Mouse (Mus musculus) midbrain, embryonic 10.5 days (tissue): ENCODE measurements around the gene Kcnip3. TPM values are rescaled to one million over a fixed set of nuclear protein-coding genes. Genes with fewer than 3 reads are reported as not detected.

ENCODE experiments used
- DNase-seq: peaks from one replicate; pipeline ENCODE4 v3.0.0-alpha.2; 2017; ENCODE audit warnings: low spot score
- H3K27ac ChIP-seq: fragments of 300-500 bp; sonication (generic); replicated peaks from 2 replicates; pipeline ENCODE4 v1.5.1; 2016; ENCODE audit warnings: mild to moderate bottlenecking
- H3K27me3 ChIP-seq: fragments of 300-500 bp; sonication (generic); 2 replicates; pipeline ENCODE4 v1.6.1; 2016; ENCODE audit warnings: low read depth, mild to moderate bottlenecking; ENCODE audit not compliant: poor library complexity, severe bottlenecking
- H3K36me3 ChIP-seq: fragments of 300-500 bp; sonication (generic); 2 replicates; pipeline ENCODE4 v1.6.1; 2016; ENCODE audit warnings: mild to moderate bottlenecking, moderate library complexity
- H3K4me1 ChIP-seq: fragments of 300-500 bp; sonication (generic); 2 replicates; pipeline ENCODE4 v1.6.1; 2016
- H3K4me3 ChIP-seq: fragments of 300-500 bp; sonication (generic); 2 replicates; pipeline ENCODE4 v1.5.1; 2016; ENCODE audit warnings: mild to moderate bottlenecking, moderate library complexity
- H3K9me3 ChIP-seq: fragments of 300-500 bp; sonication (generic); replicated peaks from 2 replicates; pipeline ENCODE4 v1.6.1; 2016; ENCODE audit warnings: mild to moderate bottlenecking
- WGBS: fragments of 180-500 bp; shearing (Covaris S2); methylation state at CpG from one replicate; pipeline ENCODE4 v1.1.7; 2016; 5-methylcytosine and 5-hydroxymethylcytosine counted together
- polyA plus RNA-seq: library from polyadenylated mRNA; unstranded; fragments of >200 nt; fragmentation: Nextera tagmentation; extraction: Ambion mirVana; gene quantifications from 2 replicates; pipeline ENCODE4 v1.2.1, GENCODE M21; 2016

Kcnip3 gene
- polyA plus RNA-seq, 1 experiment from 2014 or later = 1.8 TPM

DNA sequence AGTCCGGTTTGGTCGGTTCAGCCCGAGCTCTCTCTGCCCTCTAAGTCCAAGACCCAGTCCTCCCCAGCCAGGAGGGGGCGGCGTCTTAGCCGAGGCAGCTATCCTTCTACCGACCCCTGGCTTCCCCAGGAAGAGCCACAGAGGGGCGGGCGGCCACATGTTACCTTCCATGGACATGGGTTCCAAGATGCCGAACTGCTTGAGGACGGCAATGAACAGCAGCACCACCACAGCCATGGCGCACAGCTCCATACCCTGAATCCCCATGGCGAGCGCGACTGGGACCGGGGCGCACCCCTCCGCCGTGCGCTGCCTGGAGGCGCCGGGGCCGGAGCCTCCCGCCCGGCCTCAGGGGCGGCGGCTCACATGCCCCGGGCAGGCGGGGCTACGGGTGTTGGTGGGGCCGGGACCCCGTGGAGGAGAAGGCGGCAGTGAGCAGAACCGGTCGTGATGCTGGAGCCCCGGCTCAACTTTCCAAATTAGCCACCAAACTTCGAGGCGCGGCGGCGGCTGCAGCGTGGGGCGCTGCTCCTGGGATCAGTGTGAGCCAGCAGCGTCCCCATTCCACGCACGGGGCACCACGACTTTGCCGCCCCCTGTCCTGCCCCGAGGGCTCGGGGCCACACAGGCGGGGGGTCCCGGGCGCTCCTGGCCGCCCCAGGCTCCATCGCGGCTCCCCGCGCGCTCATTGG, 39.9 kb downstream of the Kcnip3 start:
- H3K4me3 ChIP-seq = peak overlapping the region; percentile 59
- H3K9me3 ChIP-seq = no peaks in the 10 kb centered on the region
- DNase-seq = peak; percentile 47
- H3K27me3 ChIP-seq = peaks cover 86% of the 10 kb centered on the region
- peaks cover 33% of the 10 kb centered on the region for H3K4me1 ChIP-seq
- no peak overlapping the region; the same call in 1 of the 2 replicates for H3K27ac ChIP-seq
- under 1% methylated on average over 59 of the region's 59 CpGs for WGBS
- H3K36me3 ChIP-seq = no peaks in the 10 kb centered on the region

DNA sequence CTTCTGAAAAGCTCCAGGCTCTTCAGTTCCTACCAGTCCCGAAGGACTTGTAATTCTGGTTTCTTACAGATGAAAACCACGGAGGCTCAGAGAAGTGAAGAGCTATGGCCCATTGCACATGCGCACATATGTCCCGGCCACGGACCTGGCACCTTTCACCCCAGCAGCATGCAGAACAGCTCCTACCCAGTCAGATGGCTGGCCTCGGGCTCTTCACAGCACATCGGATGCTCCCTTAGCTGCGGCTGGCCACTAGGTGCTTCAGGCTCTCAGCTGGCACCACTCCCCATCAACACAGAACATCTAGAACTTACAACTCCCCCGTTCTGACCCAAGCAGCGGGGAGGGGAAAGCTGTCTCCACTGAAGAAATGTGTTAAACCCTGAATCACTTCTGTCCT, 42.1 kb downstream of the Kcnip3 start:
- WGBS = 67% methylated on average over 10 of the region's 10 CpGs
- no peak for DNase-seq
- Histone ChIP-seq H3K4me3 (no peak overlapping the region), H3K27me3 (peaks cover 65% of the 10 kb centered on the region), H3K4me1 (peaks cover 30% of the 10 kb centered on the region), H3K36me3 (no peaks in the 10 kb centered on the region), H3K9me3 (no peaks in the 10 kb centered on the region), H3K27ac (no peak overlapping the region)

GRCm38 (mm10) chr2:127479210-127479609, 42.7 kb downstream of the Kcnip3 start:
- H3K36me3 ChIP-seq = no peaks in the 10 kb centered on the region
- DNase-seq = no peak
- peaks cover 60% of the 10 kb centered on the region for H3K27me3 ChIP-seq
- no peaks in the 10 kb centered on the region for H3K9me3 ChIP-seq
- peaks cover 24% of the 10 kb centered on the region for H3K4me1 ChIP-seq
- WGBS = 73% methylated on average over 4 of the region's 4 CpGs
- H3K4me3 ChIP-seq = no peak overlapping the region
- no peak overlapping the region for H3K27ac ChIP-seq

DNA sequence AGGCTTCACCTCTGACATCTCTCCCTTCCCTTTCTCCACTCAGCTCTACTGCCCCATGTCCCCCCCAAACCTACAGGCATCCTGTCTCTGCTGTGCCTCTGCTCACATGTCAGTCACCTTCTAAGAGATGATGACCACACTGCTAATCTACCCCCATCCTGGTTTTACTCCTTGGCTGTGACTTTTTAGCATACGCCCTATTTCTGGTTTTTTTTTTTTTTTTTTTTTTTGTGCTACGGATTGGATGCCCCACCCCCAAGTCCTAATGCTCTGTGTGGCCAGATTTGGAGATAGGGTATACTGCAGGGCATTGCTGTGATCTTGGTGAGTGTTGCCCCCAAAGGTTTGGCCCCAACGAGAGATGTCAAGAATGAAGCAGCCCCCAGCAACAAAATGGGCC, 49.6 kb downstream of the Kcnip3 start:
- WGBS = 70% methylated on average over 3 of the region's 3 CpGs
- Histone ChIP-seq H3K27me3 (no peaks in the 10 kb centered on the region), H3K36me3 (no peaks in the 10 kb centered on the region), H3K9me3 (no peaks in the 10 kb centered on the region), H3K27ac (no peak overlapping the region), H3K4me1 (no peaks in the 10 kb centered on the region), H3K4me3 (no peak overlapping the region)
- no peak for DNase-seq

GRCm38 (mm10) chr2:127471281-127471680, 50.6 kb downstream of the Kcnip3 start:
- 90% methylated on average over 8 of the region's 8 CpGs for WGBS
- Histone ChIP-seq H3K4me3 (no peak overlapping the region), H3K27ac (no peak overlapping the region), H3K27me3 (no peaks in the 10 kb centered on the region), H3K36me3 (no peaks in the 10 kb centered on the region), H3K9me3 (no peaks in the 10 kb centered on the region), H3K4me1 (no peaks in the 10 kb centered on the region)
- DNase-seq = no peak

DNA sequence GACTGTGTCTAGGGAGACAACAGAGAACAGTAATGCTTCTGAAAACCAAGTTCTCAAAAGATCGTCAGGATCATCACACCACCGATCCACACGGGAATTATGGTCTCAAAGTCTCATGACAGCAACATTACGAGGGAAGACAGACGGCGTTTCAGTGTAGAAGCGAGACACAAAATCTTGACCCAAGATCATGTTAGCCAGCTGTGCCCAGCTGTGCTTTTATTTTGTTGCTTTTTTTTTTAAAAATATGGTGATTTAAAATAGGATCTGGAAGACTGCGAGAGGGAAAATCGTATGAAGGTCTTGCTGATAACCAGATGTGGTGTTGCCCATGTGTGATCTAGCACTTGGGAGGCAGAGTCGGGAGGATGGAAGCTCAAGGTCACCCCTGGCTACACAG, 51.2 kb downstream of the Kcnip3 start:
- WGBS = 93% methylated on average over 10 of the region's 10 CpGs
- no peak for DNase-seq
- no peak overlapping the region for H3K27ac ChIP-seq
- no peaks in the 10 kb centered on the region for H3K4me1 ChIP-seq
- no peaks in the 10 kb centered on the region for H3K36me3 ChIP-seq
- H3K4me3 ChIP-seq = no peak overlapping the region
- H3K9me3 ChIP-seq = no peaks in the 10 kb centered on the region
- H3K27me3 ChIP-seq = no peaks in the 10 kb centered on the region

- Histone ChIP-seq H3K36me3 (no peaks in the 10 kb centered on the region), H3K27me3 (no peaks in the 10 kb centered on the region), H3K27ac (no peak overlapping the region), H3K4me1 (no peaks in the 10 kb centered on the region), H3K4me3 (no peak overlapping the region), H3K9me3 (no peaks in the 10 kb centered on the region)
- no peak for DNase-seq
- 86% methylated on average over 5 of the region's 5 CpGs for WGBS
These were observed 51.7 kb downstream of the Kcnip3 start for GRCm38 (mm10) chr2:127470183-127470582.

- Histone ChIP-seq H3K27ac (no peak overlapping the region), H3K9me3 (no peaks in the 10 kb centered on the region), H3K4me3 (no peak overlapping the region), H3K4me1 (0 out of 2 replicates have a peak, but pooled peaks cover 4% of the 10 kb centered on the region), H3K36me3 (no peaks in the 10 kb centered on the region), H3K27me3 (peaks cover 7% of the 10 kb centered on the region)
- WGBS = 16% methylated on average over 8 of the region's 8 CpGs
- DNase-seq = peak; percentile 63
These were observed 59.6 kb downstream of the Kcnip3 start for GRCm38 (mm10) chr2:127462314-127462713.

- H3K36me3 ChIP-seq = no peaks in the 10 kb centered on the region
- 0 out of 2 replicates have a peak, but pooled peaks cover 4% of the 10 kb centered on the region for H3K4me1 ChIP-seq
- 63% methylated on average over 9 of the region's 9 CpGs for WGBS
- no peak overlapping the region for H3K4me3 ChIP-seq
- H3K9me3 ChIP-seq = no peaks in the 10 kb centered on the region
- no peak overlapping the region for H3K27ac ChIP-seq
- no peak for DNase-seq
- peaks cover 7% of the 10 kb centered on the region for H3K27me3 ChIP-seq
These were observed 60.5 kb downstream of the Kcnip3 start for GRCm38 (mm10) chr2:127461351-127461750.

DNA sequence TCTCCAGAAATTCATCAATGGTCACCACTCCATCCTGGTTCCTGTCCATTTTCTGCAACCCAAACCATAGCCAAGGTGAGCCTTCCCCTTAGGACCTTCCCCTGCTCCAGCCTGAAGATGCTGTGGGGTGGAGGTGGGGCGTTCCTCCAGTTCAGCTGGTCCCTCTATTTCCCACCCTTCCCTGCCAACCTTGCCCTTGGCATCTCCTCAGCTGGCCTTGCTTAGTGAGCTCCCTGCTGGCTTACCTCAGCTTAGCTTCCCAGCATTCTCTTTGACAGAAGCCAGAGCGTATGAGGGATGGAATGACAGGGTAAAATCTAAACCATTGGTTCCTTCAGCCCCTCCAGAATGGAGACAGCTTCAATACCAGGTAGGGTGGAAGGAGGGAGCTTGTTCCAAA, 62.6 kb downstream of the Kcnip3 start:
- Histone ChIP-seq H3K4me3 (no peak overlapping the region), H3K27ac (no peak overlapping the region), H3K9me3 (no peaks in the 10 kb centered on the region), H3K36me3 (no peaks in the 10 kb centered on the region), H3K27me3 (peaks cover 7% of the 10 kb centered on the region), H3K4me1 (0 out of 2 replicates have a peak, but pooled peaks cover 4% of the 10 kb centered on the region)
- no peak for DNase-seq
- 78% methylated on average over 2 of the region's 2 CpGs for WGBS

DNA sequence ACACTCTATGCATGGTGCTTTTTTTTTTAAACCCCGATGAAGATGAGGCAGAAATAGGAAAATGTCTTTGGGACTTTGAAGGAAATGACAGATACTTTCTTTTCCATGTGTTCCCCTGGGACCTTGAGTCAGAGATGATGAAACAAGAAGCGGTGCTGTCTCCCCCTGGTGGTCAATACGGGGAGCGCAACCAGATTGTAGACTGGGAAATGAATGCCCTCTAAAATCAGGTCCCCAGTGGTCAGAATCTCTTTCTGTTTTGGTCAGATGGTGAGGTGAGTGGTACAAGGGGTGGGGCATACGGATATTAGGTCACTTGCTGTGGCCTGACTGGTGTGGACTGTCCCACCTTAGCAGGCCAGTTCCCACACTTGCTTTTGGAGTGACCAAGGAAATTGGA, 68.1 kb downstream of the Kcnip3 start:
- H3K36me3 ChIP-seq = no peaks in the 10 kb centered on the region
- WGBS = 3% methylated on average over 5 of the region's 5 CpGs
- no peak overlapping the region for H3K27ac ChIP-seq
- no peak overlapping the region for H3K4me3 ChIP-seq
- H3K4me1 ChIP-seq = no peaks in the 10 kb centered on the region
- H3K9me3 ChIP-seq = no peaks in the 10 kb centered on the region
- peaks cover 26% of the 10 kb centered on the region for H3K27me3 ChIP-seq
- peak; percentile 73 for DNase-seq

GRCm38 (mm10) chr2:127453141-127453540, 68.8 kb downstream of the Kcnip3 start:
- no peak overlapping the region for H3K27ac ChIP-seq
- no peak overlapping the region for H3K4me3 ChIP-seq
- H3K9me3 ChIP-seq = no peaks in the 10 kb centered on the region
- DNase-seq = no peak
- no peaks in the 10 kb centered on the region for H3K4me1 ChIP-seq
- WGBS = 79% methylated on average over 9 of the region's 9 CpGs
- H3K36me3 ChIP-seq = no peaks in the 10 kb centered on the region
- H3K27me3 ChIP-seq = peaks cover 26% of the 10 kb centered on the region

- Histone ChIP-seq H3K27ac (no peak overlapping the region), H3K9me3 (no peaks in the 10 kb centered on the region), H3K4me3 (no peak overlapping the region), H3K36me3 (no peaks in the 10 kb centered on the region), H3K4me1 (no peaks in the 10 kb centered on the region), H3K27me3 (peaks cover 26% of the 10 kb centered on the region)
- no peak for DNase-seq
- WGBS = 74% methylated on average over 6 of the region's 6 CpGs
These were observed 70.1 kb downstream of the Kcnip3 start for GRCm38 (mm10) chr2:127451748-127452147.
